Mouse (Mus musculus) liver, embryonic 14.5 days (tissue): ENCODE results near the gene Zc3hav1l. TPM values are rescaled to one million over a fixed set of nuclear protein-coding genes. Genes with fewer than 3 reads are reported as not detected.

ENCODE experiments used
- ATAC-seq: fragments of 200-750 bp; cut with Nextera tagmentation; 2 replicates; pipeline ENCODE4 v1.8.0; 2017; ENCODE audit warnings: moderate number of reproducible peaks, mild to moderate bottlenecking, moderate library complexity; ENCODE audit not compliant: insufficient read depth
- DNase-seq, 3 experiments: peaks; one replicate each; pipeline ENCODE4 v3.0.0-alpha.2; 2012 to 2013; ENCODE audit warnings: low read depth in 3 of 3, low spot score in 3 of 3
- H3K27ac ChIP-seq: fragments of 300-500 bp; sonication (generic); 2 replicates; pipeline ENCODE4 v1.5.1; 2014; ENCODE audit warnings: moderate library complexity, mild to moderate bottlenecking, control low read depth, inconsistent platforms
- H3K27me3 ChIP-seq: fragments of 300-500 bp; sonication (generic); 2 replicates; pipeline ENCODE4 v1.6.1; 2014; ENCODE audit warnings: mild to moderate bottlenecking, low read length, moderate library complexity; ENCODE audit not compliant: control insufficient read depth, insufficient read depth
- H3K36me3 ChIP-seq: fragments of 300-500 bp; sonication (generic); replicated peaks from 2 replicates; pipeline ENCODE4 v1.6.1; 2014; ENCODE audit warnings: low read depth; ENCODE audit not compliant: control insufficient read depth, insufficient read depth
- H3K4me1 ChIP-seq, 2 experiments: fragments of 200-500 bp in 1 of 2; fragments of 300-500 bp in 1 of 2; sonication (generic) in 1 of 2; replicated peaks; 2 replicates each; pipeline ENCODE4 v1.6.1; 2012 to 2014; ENCODE audit warnings: antibody characterized with exemption in 1 of 2, inconsistent platforms in 1 of 2, low read length in 1 of 2; ENCODE audit not compliant: control insufficient read depth in 2 of 2, insufficient read depth in 2 of 2
- H3K4me2 ChIP-seq: fragments of 300-500 bp; sonication (generic); 2 replicates; pipeline ENCODE4 v1.6.1; 2014; ENCODE audit warnings: low read depth, mild to moderate bottlenecking, control low read depth, moderate library complexity
- H3K4me3 ChIP-seq, 2 experiments: fragments of 200-500 bp in 1 of 2; fragments of 300-500 bp in 1 of 2; sonication (generic) in 1 of 2; 2 replicates each; pipeline ENCODE4 v1.5.1; 2012 to 2014; ENCODE audit warnings: low read depth in 2 of 2, low read length in 2 of 2, mild to moderate bottlenecking in 2 of 2, control low read depth in 1 of 2, inconsistent platforms in 1 of 2, moderate library complexity in 1 of 2; ENCODE audit not compliant: insufficient read depth in 1 of 2
- H3K9ac ChIP-seq: fragments of 300-500 bp; sonication (generic); replicated peaks from 2 replicates; pipeline ENCODE4 v1.6.1; 2014; ENCODE audit warnings: mild to moderate bottlenecking, control low read depth, moderate library complexity
- H3K9me3 ChIP-seq: fragments of 300-500 bp; sonication (generic); 2 replicates; pipeline ENCODE4 v1.6.1; 2016; ENCODE audit warnings: low read length, mixed read lengths; ENCODE audit not compliant: control insufficient read depth
- CTCF ChIP-seq: IDR thresholded peaks from 2 replicates; pipeline ENCODE4 v1.5.1; 2016; ENCODE audit warnings: antibody characterized with exemption, low read depth, control low read depth
- EP300 ChIP-seq: IDR thresholded peaks from 2 replicates; pipeline ENCODE4 v1.6.1; 2016; ENCODE audit warnings: antibody characterized with exemption, low read depth
- WGBS: fragments of 180-500 bp; shearing (Covaris S2); extraction: QIAGEN DNeasy Blood & Tissue Kit; methylation state at CpG from one replicate; pipeline ENCODE4 v1.1.7; 2014; ENCODE audit not compliant: insufficient replicate concordance; 5-methylcytosine and 5-hydroxymethylcytosine counted together
- polyA plus RNA-seq, 2 experiments: library from polyadenylated mRNA; depleted of rRNA in 1 of 2; stranded (reverse) in 1 of 2; unstranded in 1 of 2; fragments of >200 nt; fragmentation: Nextera tagmentation in 1 of 2; extraction: Ambion mirVana in 1 of 2; gene quantifications; 2 replicates each; pipeline versions ENCODE4 v1.2.1 to v1.2.3; 2012 to 2014

Gene Zc3hav1l
- polyA plus RNA-seq, 2 experiments: 1.4 to 3.9 TPM

- Histone ChIP-seq H3K4me1 (peaks cover 0 to 3% of the 10 kb centered on the region in 2 experiments; a peak in 3 of 4 replicates), H3K4me2 (no peak overlapping the region), H3K36me3 (no peaks in the 10 kb centered on the region), H3K4me3 (no peak overlapping the region), H3K27me3 (peaks cover 25% of the 10 kb centered on the region), H3K9me3 (no peaks in the 10 kb centered on the region), H3K27ac (no peak overlapping the region), H3K9ac (no peak overlapping the region)
- ATAC-seq (no peak), DNase-seq (no peak)
- no peak for TF ChIP-seq EP300
- TF ChIP-seq CTCF: no peak
- 14% methylated on average over 4 of the region's 4 CpGs for WGBS
Observed at GRCm38 (mm10) chr6:38256793-38257192, 42.3 kb downstream of the Zc3hav1l start.

DNA sequence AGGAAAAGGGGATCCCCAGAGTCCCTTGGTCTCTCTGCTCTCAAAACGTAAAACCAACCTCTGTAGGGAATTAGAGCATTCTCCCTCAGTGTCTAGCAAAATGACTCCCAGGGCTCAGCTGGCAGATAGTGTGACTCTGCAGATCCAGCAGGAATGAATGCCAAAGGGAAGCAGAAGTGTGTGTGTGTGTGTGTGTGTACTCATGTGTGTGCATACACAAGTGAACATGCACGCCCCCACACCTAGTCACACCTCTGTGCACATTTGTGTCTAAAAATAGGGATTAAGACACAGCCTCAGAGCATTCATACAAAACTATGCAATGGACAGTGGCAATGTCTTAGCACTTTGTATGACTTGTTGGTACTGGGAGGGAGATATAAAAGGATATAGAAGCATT, 43.3 kb downstream of the Zc3hav1l start:
- H3K36me3 ChIP-seq: no peaks in the 10 kb centered on the region
- H3K4me1 ChIP-seq: peaks cover 0 to 3% of the 10 kb centered on the region in 2 experiments; a peak in 3 of 4 replicates
- H3K9me3 ChIP-seq: no peaks in the 10 kb centered on the region
- no peak overlapping the region for H3K4me2 ChIP-seq
- DNase-seq: no peak
- no peak overlapping the region for H3K9ac ChIP-seq
- no peak overlapping the region for H3K27ac ChIP-seq
- ATAC-seq: no peak
- TF ChIP-seq EP300: no peak
- 68% methylated on average over 2 of the region's 2 CpGs for WGBS
- H3K27me3 ChIP-seq: peaks cover 25% of the 10 kb centered on the region
- H3K4me3 ChIP-seq: no peak overlapping the region

- H3K27ac ChIP-seq: no peak within 1 kb of the TSS
Observed at GRCm38 (mm10) chr6:38253736-38254641, 45.1 kb downstream of the Zc3hav1l start, which contains the start of gene D630045J12Rik. D630045J12Rik (minus strand) TSS chr6:38254009.

DNA sequence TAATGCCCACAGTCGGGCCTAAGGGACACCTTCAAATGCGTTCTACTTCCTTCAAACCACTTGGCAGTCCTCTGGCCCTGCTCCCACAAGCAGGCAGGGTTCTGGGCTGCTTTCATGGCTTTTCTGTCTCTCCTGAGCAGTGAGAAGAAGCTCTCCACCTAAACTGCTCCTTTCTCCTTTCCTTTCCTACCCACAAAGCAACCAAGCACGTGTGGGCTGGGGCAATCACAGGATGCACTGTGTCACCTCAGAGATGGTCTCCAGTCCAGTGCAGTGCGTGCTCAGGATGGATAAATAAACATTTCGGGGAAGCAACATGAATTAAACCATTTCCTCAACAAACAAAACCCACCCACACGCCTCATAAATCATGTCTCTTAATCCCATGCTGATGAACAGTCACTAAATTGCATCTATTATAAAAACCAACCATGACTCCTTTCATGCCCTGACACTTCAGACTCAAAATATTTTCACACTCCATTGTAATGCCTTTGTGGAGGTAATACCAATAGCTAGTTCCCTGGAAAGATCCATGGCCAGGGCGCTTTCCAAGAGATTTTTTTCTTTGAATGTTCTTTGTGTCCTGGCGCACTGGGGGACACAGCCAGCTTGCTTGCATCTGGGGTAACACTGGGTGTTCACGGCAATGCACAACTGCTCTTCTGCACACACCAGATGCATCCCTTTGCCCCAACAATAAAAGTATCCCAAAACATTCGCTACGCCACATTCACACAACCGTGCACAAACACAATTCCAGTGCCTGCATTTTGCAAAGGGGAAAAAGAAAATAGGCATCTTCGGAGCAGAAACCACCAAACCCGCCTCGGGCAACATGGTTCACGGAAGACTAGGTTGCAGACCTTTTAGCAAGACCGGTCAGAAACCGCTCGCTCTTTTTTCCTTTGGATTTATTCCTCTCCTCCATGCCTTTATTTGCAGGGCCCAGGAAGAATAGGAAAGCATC, 46.0 kb downstream of the Zc3hav1l start:
- no peak for DNase-seq
- Histone ChIP-seq H3K9ac (peak overlapping the region; percentile 42; the same call in 1 of the 2 replicates), H3K4me1 (peaks cover 0 to 3% of the 10 kb centered on the region in 2 experiments; a peak in 3 of 4 replicates), H3K4me2 (peak overlapping the region; percentile 80), H3K36me3 (no peaks in the 10 kb centered on the region), H3K27ac (no peak overlapping the region), H3K4me3 (peak overlapping the region; percentile 51 to 59), H3K9me3 (no peaks in the 10 kb centered on the region), H3K27me3 (peaks cover 25% of the 10 kb centered on the region)
- WGBS: 21% methylated on average over 19 of the region's 19 CpGs
- no peak for ATAC-seq
- no peak for TF ChIP-seq CTCF
- no peak for TF ChIP-seq EP300

More at GRCm38 (mm10) chr6:38253736-38254641, 45.1 kb downstream of the Zc3hav1l start, which contains the start of gene D630045J12Rik:
- peak; percentile 87 for ATAC-seq
- peak; percentile 14 to 41 (median 40) for DNase-seq
- H3K9ac ChIP-seq: peak within 1 kb of the TSS; percentile 42; the same call in 1 of the 2 replicates
- H3K4me2 ChIP-seq: peak within 1 kb of the TSS; percentile 80
- peak within 1 kb of the TSS; percentile 51 to 59 for H3K4me3 ChIP-seq
- peaks cover 25% of the 10 kb centered on the region for H3K27me3 ChIP-seq
- under 1% methylated on average over 88 of the region's 118 CpGs for WGBS
- H3K4me1 ChIP-seq: peaks cover 0 to 3% of the 10 kb centered on the region in 2 experiments; a peak in 3 of 4 replicates
- no peak for TF ChIP-seq CTCF
- TF ChIP-seq EP300: no peak
- H3K36me3 ChIP-seq: no peaks in the 10 kb centered on the region
- H3K9me3 ChIP-seq: no peaks in the 10 kb centered on the region
